Comparison of ENCODE assay signal across 25 mouse cellular contexts in genomic region chr3:115817771-115818170, GRCm38 (mm10).
DNase-seq lines count a peak whose midpoint lies in the region; ATAC-seq lines count a peak whose summit lies in the region.
"Had no signal": no experiment of that assay in that cellular context is flagged by ENCODE, and none has a peak within 500 bp of the region (broad histone marks: within the 10 kb centered on the region; RNA-seq: fewer than 3 reads in every experiment).

No protein-coding gene starts in this region.

- H3K27ac ChIP-seq in heart, embryonic 13.5 days (replicated peaks) = 0 out of 2 replicates have a peak overlapping the region, but pooled peaks have one; percentile 0
- H3K27ac ChIP-seq in hindbrain, embryonic 14.5 days = no peak overlapping the region
- H3K27ac ChIP-seq: embryonic facial prominence, embryonic 12.5 days; forebrain, embryonic 12.5 days; forebrain, embryonic 15.5 days; gastrocnemius, adult 2 months; hindbrain, embryonic 13.5 days; hindbrain, postnatal 0 days had no signal

- peaks cover 69% of the 10 kb centered on the region for H3K4me1 ChIP-seq in heart, embryonic 13.5 days
- no peaks in the 10 kb centered on the region for H3K4me1 ChIP-seq in hindbrain, embryonic 14.5 days (replicated peaks; ENCODE audit: control insufficient read depth, insufficient read depth, low read length)
- H3K4me1 ChIP-seq: forebrain, embryonic 12.5 days; hindbrain, embryonic 13.5 days had no signal

- DNase-seq in frontal cortex, postnatal 10 days (ENCODE audit: low spot score in 2 of 2) = no peak
- no peak for DNase-seq in heart, postnatal 36 days
- peak; percentile 39 for DNase-seq in brain, adult 2 months (ENCODE audit: low read depth, low spot score)
- DNase-seq in induced T-regulatory cell, adult 2 months (ENCODE audit: low read depth) = peak; percentile 44
- DNase-seq in hindbrain, embryonic 14.5 days (ENCODE audit: low spot score) = no peak
- no peak for DNase-seq in cerebellum, postnatal 25 days
- DNase-seq: adrenal gland, postnatal 10 days; adrenal gland, postnatal 36 days; cerebellum, adult 11 months; cerebellum, adult 2 months; gastrocnemius, adult 2 months; gastrocnemius, postnatal 14 days; heart, postnatal 14 days; kidney, adult 2 months had no signal

- no peak overlapping the region for H3K4me2 ChIP-seq in heart, embryonic 13.5 days
- no peak overlapping the region for H3K4me2 ChIP-seq in hindbrain, embryonic 14.5 days (replicated peaks)
- H3K4me2 ChIP-seq: embryonic facial prominence, embryonic 12.5 days; forebrain, embryonic 12.5 days; forebrain, embryonic 15.5 days; hindbrain, embryonic 13.5 days had no signal

- no peaks in the 10 kb centered on the region for H3K36me3 ChIP-seq in heart, embryonic 13.5 days
- no peaks in the 10 kb centered on the region for H3K36me3 ChIP-seq in hindbrain, embryonic 14.5 days (replicated peaks; ENCODE audit: control insufficient read depth, insufficient read depth)
- H3K36me3 ChIP-seq: embryonic facial prominence, embryonic 12.5 days; forebrain, embryonic 12.5 days; forebrain, embryonic 15.5 days; G1E; hindbrain, embryonic 13.5 days had no signal

- no peak overlapping the region for H3K4me3 ChIP-seq in heart, embryonic 13.5 days
- H3K4me3 ChIP-seq in hindbrain, embryonic 14.5 days (replicated peaks; ENCODE audit: low read length) = no peak overlapping the region
- H3K4me3 ChIP-seq: embryonic facial prominence, embryonic 12.5 days; erythroblast, embryonic 14.5 days; forebrain, embryonic 12.5 days; forebrain, embryonic 15.5 days; gastrocnemius, adult 2 months; hindbrain, embryonic 13.5 days had no signal

- H3K27me3 ChIP-seq in heart, embryonic 13.5 days (replicated peaks) = no peaks in the 10 kb centered on the region
- H3K27me3 ChIP-seq in hindbrain, embryonic 14.5 days (ENCODE audit: control insufficient read depth, insufficient read depth, low read length) = no peaks in the 10 kb centered on the region
- H3K27me3 ChIP-seq: embryonic facial prominence, embryonic 12.5 days; forebrain, embryonic 12.5 days; forebrain, embryonic 15.5 days; hindbrain, embryonic 13.5 days; Patski had no signal

- 88% methylated on average over 5 of the region's 5 CpGs for WGBS in heart, embryonic 13.5 days
- WGBS in hindbrain, embryonic 14.5 days = 95% methylated on average over 5 of the region's 5 CpGs

- intact Hi-C loops in heart, postnatal 36 days (cut with DNase I) = no loop called here

- no peak overlapping the region for H3K9ac ChIP-seq in heart, embryonic 13.5 days
- H3K9ac ChIP-seq in hindbrain, embryonic 14.5 days = no peak overlapping the region
- H3K9ac ChIP-seq: embryonic facial prominence, embryonic 12.5 days; forebrain, embryonic 12.5 days; forebrain, embryonic 15.5 days; hindbrain, embryonic 13.5 days had no signal

- peak; percentile 60 for ATAC-seq in frontal cortex, adult (ENCODE audit: low TSS enrichment)
- ATAC-seq in heart, embryonic 13.5 days (ENCODE audit: extremely low read depth, insufficient number of reproducible peaks, low FRiP score, low TSS enrichment) = no peak
- no peak for ATAC-seq in hindbrain, embryonic 14.5 days (ENCODE audit: low FRiP score)
- ATAC-seq: forebrain, embryonic 15.5 days; hindbrain, postnatal 0 days; intestine, postnatal 0 days; Patski had no signal

- no peaks in the 10 kb centered on the region for H3K9me3 ChIP-seq in heart, embryonic 13.5 days
- no peaks in the 10 kb centered on the region for H3K9me3 ChIP-seq in hindbrain, embryonic 14.5 days (ENCODE audit: control insufficient read depth, low read length)
- H3K9me3 ChIP-seq: embryonic facial prominence, embryonic 12.5 days; forebrain, embryonic 12.5 days; forebrain, embryonic 15.5 days; G1E; hindbrain, embryonic 13.5 days had no signal

Comparison
In these comparisons a context has a peak if more than half of its experiments do, and no peak if none do; other contexts are left out.
1. DNase-seq: peak in brain, adult 2 months (single experiment) and induced T-regulatory cell, adult 2 months (single experiment); none in frontal cortex, postnatal 10 days (0 of 2), heart, postnatal 36 days (0 of 2), hindbrain, embryonic 14.5 days (single experiment) and cerebellum, postnatal 25 days (0 of 2).